Mouse (Mus musculus) granulocyte monocyte progenitor cell, adult 5-6 weeks (primary cell): Measurements from ENCODE around the gene Gcc2. TPM values are rescaled to one million over a fixed set of nuclear protein-coding genes. Genes with fewer than 3 reads are reported as not detected.

ENCODE experiments used
- total RNA-seq, 2 experiments: library from RNA; stranded (forward) in 1 of 2; stranded (reverse) in 1 of 2; fragments of 200-712, 200-1000 nt in 1 of 2; fragments of >200 nt in 1 of 2; fragmentation: Nextera tagmentation in 1 of 2; gene quantifications; 2 replicates each; pipeline ENCODE4 v1.2.3; 2014 to 2017

Gene Gcc2
- total RNA-seq, 2 experiments from 2014 or later, result 34.0 to 37.0 TPM

Other genes starting within 250 kb of the Gcc2 start
- 1.8 TPM in 1 of 2 replicates, not detected in the other for gene AW822073, start 30.6 kb upstream of the Gcc2 start, total RNA-seq (2014; fragmentation: Nextera tagmentation)
- not detected in 2 replicates for gene AW822073, start 30.6 kb upstream of the Gcc2 start, total RNA-seq (2017)
- not detected in 2 replicates for gene Duxf3, start 22.8 kb upstream of the Gcc2 start, total RNA-seq (2014; fragmentation: Nextera tagmentation)
- not detected in 2 replicates for gene Duxf3, start 22.8 kb upstream of the Gcc2 start, total RNA-seq (2017)
- not detected in 2 replicates for gene Gm4981, start 18.8 kb upstream of the Gcc2 start, total RNA-seq (2014; fragmentation: Nextera tagmentation)
- not detected in 2 replicates for gene Gm4981, start 18.8 kb upstream of the Gcc2 start, total RNA-seq (2017)
- 61.1 and 85.1 TPM in 2 replicates for gene Lims1, start 68.0 kb downstream of the Gcc2 start, total RNA-seq (2014; fragmentation: Nextera tagmentation)
- gene Lims1, start 68.0 kb downstream of the Gcc2 start, total RNA-seq (2017), result 72.9 and 90.6 TPM in 2 replicates
- gene Ranbp2, start 191.4 kb downstream of the Gcc2 start, total RNA-seq (2014; fragmentation: Nextera tagmentation), result 96.7 and 115 TPM in 2 replicates
- 206 and 245 TPM in 2 replicates for gene Ranbp2, start 191.4 kb downstream of the Gcc2 start, total RNA-seq (2017)
- 6.3 and 7.9 TPM in 2 replicates for gene Ccdc138, start 242.5 kb downstream of the Gcc2 start, total RNA-seq (2014; fragmentation: Nextera tagmentation)
- 5.8 and 6.0 TPM in 2 replicates for gene Ccdc138, start 242.5 kb downstream of the Gcc2 start, total RNA-seq (2017)